Mouse (Mus musculus) gastrocnemius, postnatal 4 days (tissue): ENCODE measurements around the gene Actc1. TPM values are rescaled to one million over a fixed set of nuclear protein-coding genes. Genes with fewer than 3 reads are reported as not detected.

ENCODE experiments used
- DNase-seq, 2 experiments: peaks; one replicate each; pipeline ENCODE4 v3.0.0; 2021 to 2022; ENCODE audit warnings: low spot score in 2 of 2, mixed read lengths in 2 of 2
- long read RNA-seq, 2 experiments: library from polyadenylated mRNA; stranded (forward); transcript quantifications; one replicate each; pipeline ENCODE4 v2.0.0; 2021
- total RNA-seq, 2 experiments: library from RNA; stranded (reverse); gene quantifications; 2 replicates each; pipeline ENCODE4 v1.2.3; 2021

The Actc1 gene
- 1,000 to 10,000 TPM; 1,701 to 2,460 TPM for total RNA-seq
- long read RNA-seq, experiment 1, transcript Actc1-201 (7 exons, 1,473 nt) = major isoform, 758 of 892 reads
- long read RNA-seq, experiment 1, partial matches to known transcripts = 96 of 892 reads
- long read RNA-seq, experiment 1, other reads (novel, unspliced or antisense) = 38 of 892 reads
- long read RNA-seq, experiment 2, transcript Actc1-201 (7 exons, 1,473 nt) = major isoform, 900 of 1,041 reads
- long read RNA-seq, experiment 2, partial matches to known transcripts = 114 of 1,041 reads
- long read RNA-seq, experiment 2, other reads (novel, unspliced or antisense) = 27 of 1,041 reads

DNA sequence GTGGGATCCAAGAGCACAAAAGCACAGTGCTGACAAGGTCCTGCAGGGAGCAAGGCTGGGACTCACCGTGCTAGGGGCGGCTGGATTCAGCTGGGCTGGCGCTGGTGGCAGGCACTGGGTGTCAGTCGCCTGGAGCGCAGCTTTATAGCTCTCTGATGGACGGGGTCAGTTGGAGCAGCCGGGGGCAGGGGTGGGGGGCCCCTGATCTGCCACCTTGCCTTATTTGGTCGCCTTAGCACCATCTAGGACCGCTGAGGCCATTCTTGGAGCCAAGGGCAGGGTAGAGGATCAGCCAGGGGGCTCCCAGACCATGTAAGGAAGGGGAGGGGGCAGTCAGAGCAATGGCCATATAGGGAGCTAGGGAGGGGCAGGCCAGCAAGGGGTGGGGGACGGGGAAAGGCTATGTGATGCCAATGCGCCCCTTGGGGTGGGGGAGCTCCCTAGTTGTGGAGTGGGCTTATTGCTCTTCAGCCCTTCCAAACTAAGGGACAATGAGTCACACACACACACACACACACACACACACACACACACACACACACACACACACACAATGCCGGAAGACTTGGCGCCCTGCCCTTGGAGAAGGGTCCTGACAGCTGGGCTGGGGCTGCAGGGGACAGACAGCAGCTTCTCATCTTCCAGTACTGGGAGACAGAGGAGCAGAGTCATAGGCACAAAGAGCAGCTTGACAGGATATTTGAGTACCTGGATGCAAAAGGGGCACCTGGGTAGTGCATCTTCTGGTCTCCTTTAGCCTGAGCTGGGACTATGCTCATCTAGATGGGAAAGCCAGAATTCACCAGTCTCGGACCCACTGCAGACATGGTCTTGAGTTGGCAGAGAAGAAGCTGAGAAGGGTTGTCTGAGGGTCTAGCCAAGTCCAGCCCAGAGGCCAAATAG lies at the start of gene Actc1:
Gene Actc1, minus strand, starts transcription at position 853 of the 903 bp plus-strand sequence.
- peak; percentile 23 to 49 for DNase-seq

DNA sequence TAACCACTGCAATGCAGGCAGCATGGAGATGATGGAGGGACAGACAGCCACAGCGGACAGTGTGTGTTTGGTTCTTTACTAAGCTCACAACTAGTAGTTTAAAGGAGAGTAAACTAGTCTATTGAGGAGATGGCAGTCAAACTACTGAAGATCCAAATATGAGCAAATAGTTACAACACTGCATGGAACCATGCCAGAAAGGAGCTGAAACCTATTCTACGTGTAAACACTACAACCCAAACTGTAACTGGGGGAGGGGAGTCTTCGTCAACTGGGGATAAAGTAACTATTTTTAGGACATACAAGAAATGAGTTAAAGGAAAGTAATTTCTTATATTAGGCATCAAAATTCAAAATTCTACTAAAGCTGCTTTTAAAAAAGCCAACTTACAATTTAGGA lies 49.1 kb upstream of the Actc1 start:
- DNase-seq = no peak

DNA sequence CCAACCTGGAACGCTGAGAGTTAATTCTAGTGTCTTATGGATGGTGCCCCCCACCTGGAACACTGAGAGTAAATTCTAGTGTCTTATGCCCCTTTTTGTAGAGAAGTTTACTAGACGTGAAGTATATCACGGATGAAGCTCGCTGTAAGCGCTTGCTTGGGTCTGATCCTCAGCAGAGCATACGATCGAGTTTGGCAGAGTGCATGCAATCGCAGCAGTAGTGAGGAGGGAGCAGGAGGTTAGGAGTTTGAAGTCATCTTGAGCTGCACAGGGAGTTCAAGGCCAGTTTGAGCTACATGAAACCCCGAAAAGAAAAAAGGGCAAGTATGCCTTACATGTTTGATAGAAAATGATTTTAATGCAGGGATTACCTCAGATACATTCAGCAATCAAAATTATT lies 47.5 kb upstream of the Actc1 start:
- DNase-seq = no peak

DNA sequence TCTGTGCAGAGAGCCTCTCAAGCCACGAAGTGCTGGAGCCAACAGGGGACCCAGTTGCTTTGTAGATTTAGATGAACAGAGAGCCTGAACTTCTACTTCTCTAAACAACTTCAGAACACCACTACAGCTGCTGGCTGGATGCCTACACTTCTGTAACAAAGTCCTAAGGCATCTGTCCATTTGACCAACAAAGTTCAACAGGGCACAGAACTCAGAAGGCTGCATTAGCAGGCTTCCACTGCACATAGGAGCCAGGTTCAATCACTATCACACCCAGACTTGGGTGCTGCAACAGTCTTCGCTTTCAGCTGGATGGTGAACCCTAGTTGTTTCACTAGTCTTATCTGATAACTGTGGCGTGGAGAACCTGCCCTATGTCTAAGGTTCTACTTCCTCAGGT lies 46.5 kb upstream of the Actc1 start:
- no peak for DNase-seq

DNA sequence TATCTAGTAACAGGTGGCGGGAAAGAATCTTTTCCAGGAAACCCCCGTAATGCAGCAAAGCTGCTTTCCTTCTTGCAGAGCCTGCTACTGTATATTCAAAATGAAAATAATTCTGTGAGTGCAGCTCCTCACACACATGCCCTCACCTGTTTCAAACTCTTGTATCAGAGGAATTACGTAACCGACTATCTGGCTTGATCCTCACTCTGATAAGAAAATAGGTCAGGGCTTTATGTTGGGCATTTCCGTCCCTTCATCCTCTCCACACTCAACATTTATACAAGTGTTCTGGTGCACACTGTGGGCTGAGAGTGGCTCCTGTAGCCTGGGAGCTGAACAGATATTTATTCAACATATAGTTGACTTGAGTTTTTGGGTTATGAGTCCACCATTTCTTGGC lies 45.8 kb upstream of the Actc1 start:
- DNase-seq = no peak

DNA sequence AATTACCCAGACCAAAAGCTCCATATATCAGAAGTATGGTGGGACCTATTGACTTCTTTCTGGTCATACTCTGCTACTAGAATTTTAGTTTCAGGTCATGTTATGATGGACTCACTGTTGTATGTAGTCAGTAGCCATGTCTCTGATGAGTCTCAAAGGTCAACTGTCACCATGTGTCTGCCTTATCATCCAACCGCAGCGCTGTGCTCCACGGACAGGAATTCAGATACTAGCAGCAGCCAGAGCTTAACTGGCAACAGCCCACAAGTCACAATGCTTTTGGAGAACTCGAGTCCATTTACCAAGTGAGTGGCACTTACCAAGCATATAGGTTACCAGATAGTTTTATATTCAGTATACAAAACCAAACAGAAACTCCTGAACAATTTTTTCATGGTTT lies 44.3 kb upstream of the Actc1 start:
- no peak for DNase-seq

DNA sequence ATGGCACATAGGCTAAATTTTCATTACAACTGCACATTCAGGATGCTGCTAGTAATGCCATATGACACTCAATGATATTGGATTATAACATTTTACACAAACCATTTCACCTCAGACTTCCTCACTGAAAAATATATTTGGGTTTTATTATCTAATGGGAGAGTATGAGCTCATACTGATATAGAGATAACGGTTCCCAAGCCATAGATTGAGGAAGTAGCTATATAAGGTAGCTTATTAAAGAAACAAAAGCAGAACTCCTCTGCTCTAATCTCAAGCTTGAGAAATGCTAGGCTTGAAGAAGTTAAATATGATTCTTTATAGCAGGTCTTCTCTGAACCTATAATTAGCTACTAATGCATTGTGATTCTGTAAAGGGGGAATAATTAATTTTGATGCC lies 43.2 kb upstream of the Actc1 start:
- DNase-seq = no peak

DNA sequence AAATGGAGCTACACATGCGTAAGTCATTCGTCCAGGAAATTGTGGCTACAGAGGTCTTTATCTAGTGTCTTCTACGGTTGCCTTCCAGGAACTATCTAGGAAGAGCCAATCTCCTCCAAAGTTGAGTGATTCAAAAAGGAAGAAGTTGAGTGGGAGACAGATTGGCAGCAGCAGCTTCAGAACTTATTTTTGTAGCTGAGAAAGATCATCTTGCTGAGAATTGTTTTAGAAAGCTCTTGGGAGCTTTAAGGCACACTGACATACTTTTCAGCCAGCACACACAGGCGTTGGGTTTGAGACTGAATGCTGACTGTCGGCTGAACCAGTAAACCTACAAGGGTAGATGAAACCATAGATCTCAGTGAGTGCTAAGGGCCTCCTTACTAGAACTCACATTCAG lies 42.0 kb upstream of the Actc1 start:
- no peak for DNase-seq

DNA sequence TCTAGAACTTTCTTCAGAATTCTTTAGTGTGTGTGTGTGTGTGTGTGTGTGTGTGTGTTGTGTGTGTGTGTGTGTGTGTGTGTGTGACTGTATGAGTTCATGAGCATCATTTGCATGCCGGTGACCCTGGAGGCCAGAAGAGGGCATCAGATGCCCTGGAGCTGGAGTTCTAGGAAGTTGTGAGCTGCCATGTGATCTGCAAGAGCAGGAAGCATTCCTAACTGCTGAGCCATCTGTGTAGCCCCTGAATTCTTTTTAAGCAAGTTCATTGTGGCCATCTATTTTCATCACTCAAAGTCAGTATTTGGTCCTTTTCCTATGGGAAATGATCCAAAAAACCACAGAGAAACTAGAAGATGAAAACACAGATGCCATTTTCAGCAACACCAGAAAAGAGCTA lies 41.3 kb upstream of the Actc1 start:
- no peak for DNase-seq

DNA sequence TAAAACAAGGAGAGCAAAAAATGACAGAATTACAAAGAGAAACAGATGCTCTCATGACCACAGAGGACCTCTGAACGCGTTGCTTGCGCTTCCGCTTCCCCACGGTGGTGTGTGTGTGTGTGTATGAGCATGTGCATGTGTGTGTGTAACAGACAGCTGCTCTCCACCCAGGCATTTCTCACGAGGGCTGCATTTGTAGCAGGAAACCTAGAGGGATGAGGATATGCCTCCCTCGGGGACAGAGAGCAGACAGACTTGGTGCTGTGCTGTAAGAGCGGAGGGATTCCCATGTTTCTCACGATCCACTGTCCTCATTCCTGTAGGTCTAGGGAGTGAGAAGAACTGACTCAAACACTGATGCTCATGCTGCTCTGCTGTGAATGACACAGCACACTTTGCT lies 40.2 kb upstream of the Actc1 start:
- no peak for DNase-seq

DNA sequence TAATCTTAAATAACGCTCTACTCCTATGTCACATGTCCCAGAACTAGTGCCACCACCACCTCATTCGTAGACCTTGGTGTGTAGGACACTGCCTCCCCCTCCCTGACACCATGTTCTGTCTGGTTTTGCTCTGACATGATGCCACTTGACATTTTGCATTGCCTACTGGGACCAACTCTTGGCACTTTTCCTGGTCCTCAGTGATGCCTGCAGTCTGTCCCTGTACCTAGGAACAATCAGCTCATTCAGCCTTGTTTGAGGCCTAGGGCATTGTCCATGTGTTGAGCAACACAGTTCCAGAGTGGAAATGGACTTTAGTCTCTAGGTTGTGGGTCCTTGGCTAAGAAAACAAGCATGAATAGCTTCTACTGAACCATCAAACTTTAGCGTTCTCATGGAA lies 36.5 kb upstream of the Actc1 start:
- no peak for DNase-seq

DNA sequence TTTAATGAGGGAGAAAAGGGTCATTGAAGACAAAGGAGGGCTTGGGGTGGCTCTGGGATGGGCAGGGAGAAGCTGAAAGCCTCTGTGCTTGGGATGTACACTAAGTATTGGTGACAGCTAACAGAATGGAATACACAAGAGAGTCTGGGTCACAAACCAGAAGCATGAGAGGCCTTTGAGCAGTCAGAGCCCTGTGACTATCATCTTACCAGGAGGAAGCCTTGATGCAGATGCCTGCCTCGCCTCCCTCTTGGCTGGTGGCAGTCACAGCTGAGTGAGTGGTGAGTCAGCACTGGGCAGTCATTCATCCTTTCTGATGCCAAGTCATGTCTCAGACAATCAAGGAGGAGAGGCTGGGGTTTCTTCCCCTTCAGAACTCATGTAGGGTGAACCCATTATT lies 33.9 kb upstream of the Actc1 start:
- DNase-seq = peak in 1 of 2 experiments; percentile 15

DNA sequence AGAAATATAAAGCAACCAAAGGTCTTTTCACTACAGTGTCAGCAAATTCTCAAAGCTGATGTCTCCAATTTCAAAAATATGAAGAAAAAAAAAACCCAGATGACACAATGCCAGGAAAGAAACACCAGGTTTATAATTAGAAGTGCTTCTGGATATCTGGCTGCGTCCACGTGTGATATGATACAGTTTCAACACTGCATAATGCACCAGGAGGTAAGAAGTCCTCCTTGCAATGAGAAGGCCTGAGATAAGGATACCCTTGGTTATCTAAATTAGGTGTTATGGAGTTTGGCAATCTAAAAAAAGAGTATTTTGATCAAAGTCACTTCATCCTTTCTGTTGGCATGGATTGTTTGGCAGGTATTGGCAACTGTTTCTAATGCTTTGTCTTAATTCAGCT lies 18.5 kb upstream of the Actc1 start:
- no peak for DNase-seq

DNA sequence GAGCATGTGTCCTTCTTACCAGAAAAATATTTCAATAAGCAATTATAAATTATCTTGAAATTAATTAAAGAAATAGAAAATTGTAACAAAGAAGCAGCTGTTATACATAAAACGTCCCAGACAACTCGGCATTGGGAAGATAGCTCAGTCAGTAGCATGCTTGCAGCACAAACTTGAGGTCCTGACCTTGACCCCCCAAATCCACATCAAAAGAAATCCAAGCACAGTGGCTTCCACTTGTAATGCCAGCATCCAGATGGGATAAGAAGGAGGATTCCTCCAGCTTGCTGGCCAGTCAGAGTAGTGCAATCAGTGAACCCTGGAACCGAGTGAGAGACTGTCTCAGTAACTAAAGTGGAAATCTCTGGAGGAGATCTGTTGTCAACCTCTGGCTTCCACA lies 12.9 kb upstream of the Actc1 start:
- no peak for DNase-seq

DNA sequence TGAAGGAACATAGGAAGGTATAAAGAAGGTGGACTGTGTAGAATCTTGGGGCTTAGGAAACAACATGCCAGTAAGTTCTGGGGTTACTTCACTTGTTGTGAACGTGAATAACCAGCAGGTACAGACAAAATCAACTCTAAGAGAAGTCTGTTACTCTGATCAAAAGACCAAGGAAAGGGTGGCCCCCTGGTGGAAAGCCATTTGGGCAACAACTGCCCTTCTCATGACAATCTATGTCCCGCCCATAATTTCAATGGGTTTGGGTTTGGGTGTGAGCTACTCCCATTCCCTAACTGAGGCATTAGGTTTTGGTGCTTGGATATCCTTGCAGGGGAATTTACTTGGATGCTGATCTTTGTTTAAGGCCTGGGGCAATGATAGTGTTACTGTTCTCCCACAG lies 10.7 kb upstream of the Actc1 start:
- no peak for DNase-seq

DNA sequence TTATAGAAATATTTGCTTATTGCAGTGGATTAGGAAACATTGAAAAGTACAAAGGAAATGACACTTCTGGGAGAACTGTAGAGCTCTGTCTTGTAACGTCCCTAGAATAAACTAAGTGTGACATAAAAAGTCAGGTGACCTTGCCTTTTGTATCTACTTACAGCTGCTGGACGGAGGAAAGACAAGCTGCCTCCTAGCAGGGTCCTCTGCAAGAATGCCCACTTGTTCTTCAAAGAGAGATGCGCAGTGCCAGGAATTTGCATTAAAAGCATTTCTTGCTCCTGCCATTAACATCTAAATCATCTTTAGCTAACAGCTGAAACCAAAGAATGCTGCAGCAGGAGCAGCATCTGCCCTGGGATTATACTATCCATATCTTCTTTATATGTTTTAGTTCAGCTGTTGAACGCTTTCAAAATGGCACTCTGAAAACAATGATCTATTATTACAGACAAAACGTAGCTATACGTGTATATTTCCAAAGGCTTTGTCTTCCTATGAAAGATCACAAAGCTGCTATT lies 6.8 kb upstream of the Actc1 start:
- no peak for DNase-seq

DNA sequence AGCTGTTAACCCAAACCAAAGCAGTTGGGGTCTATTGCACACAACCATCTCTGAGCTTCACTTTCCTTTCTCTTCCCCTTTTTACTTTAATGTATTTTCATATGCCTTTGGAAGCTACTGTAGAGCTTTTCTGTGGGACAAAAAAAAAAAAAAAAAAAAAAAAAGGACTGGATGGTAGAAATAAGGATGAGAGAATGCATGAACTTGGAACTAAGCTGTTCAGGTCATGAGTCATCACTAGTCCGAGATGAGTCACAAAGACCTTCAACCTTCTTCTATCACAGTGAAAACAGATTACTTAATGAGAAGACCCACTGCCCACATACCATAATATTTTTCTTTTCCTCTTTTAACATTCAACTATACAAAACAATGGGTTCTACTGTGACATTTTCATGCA lies 6.3 kb upstream of the Actc1 start:
- DNase-seq = no peak

DNA sequence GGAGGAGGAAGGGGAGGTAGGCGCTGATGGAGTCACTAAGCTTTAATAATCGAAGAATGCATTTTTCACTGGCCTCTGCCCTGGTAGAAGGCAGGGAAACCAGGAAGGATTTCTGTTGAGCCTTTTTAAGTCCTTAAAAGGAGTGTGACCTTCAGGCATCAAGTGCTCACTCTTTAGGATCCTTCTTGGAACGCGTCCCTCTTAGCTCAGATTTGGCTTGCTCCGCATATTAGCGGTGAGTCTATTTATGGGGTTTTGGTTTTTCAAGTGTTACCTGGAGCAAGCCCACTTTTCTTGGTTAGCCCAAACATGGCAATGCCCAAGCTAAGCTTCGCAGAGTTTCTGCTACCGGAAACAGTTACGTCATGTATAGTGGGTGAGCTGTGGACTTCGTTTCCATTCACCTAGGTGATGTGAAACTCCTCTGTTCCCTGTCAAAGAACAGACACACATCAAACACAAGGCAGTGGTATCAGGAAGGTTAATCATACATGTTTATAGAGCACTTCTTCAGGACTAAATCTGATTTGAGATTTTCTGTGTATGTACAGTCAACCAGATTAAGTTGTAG lies 5.0 kb upstream of the Actc1 start:
- no peak for DNase-seq

DNA sequence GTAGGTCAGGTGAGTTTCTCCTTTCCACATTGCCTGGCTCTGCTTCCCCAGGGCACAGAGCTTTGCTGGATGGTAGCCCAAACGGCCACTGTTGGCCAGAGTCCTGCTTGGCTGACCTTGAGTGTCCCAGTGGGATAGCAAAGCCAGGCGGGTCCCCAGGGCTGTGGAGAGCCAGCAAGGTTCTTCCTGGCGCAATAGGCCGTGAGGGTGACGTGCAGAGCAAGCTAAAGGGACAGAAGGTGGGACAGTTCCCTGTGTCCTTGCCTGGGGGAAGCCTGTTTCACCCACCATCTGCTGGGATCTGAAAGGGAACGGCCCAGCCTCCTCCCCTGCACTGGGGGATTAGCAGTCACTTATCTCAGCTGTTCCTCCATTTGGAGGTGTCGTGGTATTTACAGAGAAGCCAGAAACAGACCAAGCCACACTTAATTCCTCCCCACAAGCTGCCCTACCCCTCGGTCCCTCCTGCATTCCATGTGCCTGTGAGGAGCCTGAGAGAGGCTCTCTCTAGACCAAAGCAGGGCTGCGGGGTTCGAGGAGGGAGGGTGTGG lies 4.0 kb upstream of the Actc1 start:
- peak in 1 of 2 experiments; percentile 44 for DNase-seq

DNA sequence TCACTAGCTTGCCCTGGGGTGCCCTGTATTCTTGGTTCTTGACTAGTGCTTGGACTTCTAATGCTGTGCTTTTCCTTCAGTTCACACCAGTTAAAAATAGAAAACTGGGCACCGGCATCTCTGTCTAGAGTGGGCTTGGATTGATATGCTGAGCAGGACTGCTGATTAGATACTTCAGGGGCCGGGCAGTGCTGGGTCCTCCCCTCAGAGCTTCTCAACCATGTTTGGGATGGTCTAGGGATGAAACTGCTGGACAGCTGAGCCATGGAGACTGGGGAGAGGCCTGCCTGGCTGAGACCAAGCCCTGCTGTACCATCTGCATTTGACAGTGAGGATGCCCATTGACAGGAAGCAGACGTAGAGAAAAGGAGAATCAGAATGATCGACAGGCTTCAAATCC lies 781 bp upstream of the Actc1 start:
- no peak for DNase-seq

DNA sequence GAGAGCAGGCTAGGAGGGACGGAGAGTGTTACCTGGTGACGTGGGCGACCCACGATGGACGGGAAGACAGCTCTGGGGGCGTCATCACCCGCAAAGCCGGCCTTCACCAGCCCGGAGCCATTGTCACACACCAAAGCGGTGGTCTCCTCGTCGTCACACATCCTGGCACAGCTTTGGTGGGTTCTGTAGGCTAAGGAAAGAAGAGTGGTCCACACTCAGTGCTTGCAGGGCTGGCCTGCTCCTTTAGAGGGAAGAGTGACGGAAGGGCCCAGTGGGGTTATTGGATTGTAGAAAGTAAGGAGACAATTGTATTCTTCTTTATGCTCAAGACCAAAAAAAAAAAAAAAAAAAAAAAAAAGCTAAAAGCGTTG lies 1.5 kb downstream of the Actc1 start:
- no peak for DNase-seq
